Mouse (Mus musculus): ENCODE data around the gene Mrgprf. TPM values are rescaled to one million over a fixed set of nuclear protein-coding genes. Genes with fewer than 3 reads are reported as not detected.

Gene Mrgprf
- 9.3 and 9.8 TPM in 2 replicates for polyA plus RNA-seq (2015; fragmentation: Nextera tagmentation; extraction: Ambion mirVana)

GRCm38 (mm10) chr7:145300321-145301007, at the start of gene Mrgprf:
Gene Mrgprf, plus strand, starts transcription at chr7:145300828.
- no peaks in the 10 kb centered on the region for H3K27me3 ChIP-seq (ENCODE audit: control insufficient read depth, insufficient read depth, low read length)
- no peak for DNase-seq (ENCODE audit: low spot score)
- no peaks in the 10 kb centered on the region for H3K9me3 ChIP-seq (ENCODE audit: control insufficient read depth, low read length)
- H3K9ac ChIP-seq (ENCODE audit: low read length) = peak within 1 kb of the TSS; percentile 56
- H3K4me3 ChIP-seq (ENCODE audit: low read depth, low read length) = peak within 1 kb of the TSS; percentile 27
- peak; percentile 28; the same call in 1 of the 2 replicates for ATAC-seq (ENCODE audit: low FRiP score, low TSS enrichment)
- H3K27ac ChIP-seq (replicated peaks) = peak within 1 kb of the TSS; percentile 86
- no peaks in the 10 kb centered on the region for H3K36me3 ChIP-seq (ENCODE audit: control insufficient read depth, insufficient read depth, low read length)
- TF ChIP-seq CTCF (IDR thresholded peaks at IDR 0.05; ENCODE audit: low read depth) (peak; percentile 58), EP300 (optimal IDR thresholded peaks at IDR 0.05) (no peak)
- H3K4me2 ChIP-seq (replicated peaks; ENCODE audit: low read depth) = peak within 1 kb of the TSS; percentile 49
- 23% methylated on average over 12 of the region's 13 CpGs for WGBS
- no peaks in the 10 kb centered on the region for H3K4me1 ChIP-seq (replicated peaks; ENCODE audit: control insufficient read depth, insufficient read depth)

GRCm38 (mm10) chr7:145252715-145253476, 47.7 kb upstream of the Mrgprf start:
- Histone ChIP-seq H3K27me3 (ENCODE audit: control insufficient read depth, insufficient read depth, low read length) (no peaks in the 10 kb centered on the region), H3K4me3 (ENCODE audit: low read depth, low read length) (no peak overlapping the region), H3K36me3 (ENCODE audit: control insufficient read depth, insufficient read depth, low read length) (no peaks in the 10 kb centered on the region; the same call in none of the 2 replicates), H3K4me2 (replicated peaks; ENCODE audit: low read depth) (no peak overlapping the region), H3K9ac (ENCODE audit: low read length) (no peak overlapping the region), H3K4me1 (replicated peaks; ENCODE audit: control insufficient read depth, insufficient read depth) (no peaks in the 10 kb centered on the region), H3K9me3 (ENCODE audit: control insufficient read depth, low read length) (no peaks in the 10 kb centered on the region), H3K27ac (replicated peaks) (no peak overlapping the region)
- ATAC-seq (ENCODE audit: low FRiP score, low TSS enrichment) (peak; percentile 74), DNase-seq (ENCODE audit: low spot score) (peak; percentile 88)
- 27% methylated on average over 8 of the region's 8 CpGs for WGBS
- TF ChIP-seq EP300 (optimal IDR thresholded peaks at IDR 0.05) (no peak), CTCF (IDR thresholded peaks at IDR 0.05; ENCODE audit: low read depth) (peak; percentile 95)

- Histone ChIP-seq H3K4me2 (replicated peaks; ENCODE audit: low read depth) (no peak overlapping the region), H3K4me3 (ENCODE audit: low read depth, low read length) (no peak overlapping the region), H3K4me1 (replicated peaks; ENCODE audit: control insufficient read depth, insufficient read depth) (no peaks in the 10 kb centered on the region), H3K27me3 (ENCODE audit: control insufficient read depth, insufficient read depth, low read length) (no peaks in the 10 kb centered on the region), H3K27ac (replicated peaks) (no peak overlapping the region), H3K36me3 (ENCODE audit: control insufficient read depth, insufficient read depth, low read length) (no peaks in the 10 kb centered on the region; the same call in none of the 2 replicates), H3K9me3 (ENCODE audit: control insufficient read depth, low read length) (no peaks in the 10 kb centered on the region), H3K9ac (ENCODE audit: low read length) (no peak overlapping the region)
- no peak for ATAC-seq (ENCODE audit: low FRiP score, low TSS enrichment)
- DNase-seq (ENCODE audit: low spot score) = no peak
- WGBS = 45% methylated on average over 3 of the region's 3 CpGs
- no peak for TF ChIP-seq CTCF (IDR thresholded peaks at IDR 0.05; ENCODE audit: low read depth)
- TF ChIP-seq EP300 (optimal IDR thresholded peaks at IDR 0.05) = no peak
Observed at GRCm38 (mm10) chr7:145253986-145254630, 46.5 kb upstream of the Mrgprf start.

DNA sequence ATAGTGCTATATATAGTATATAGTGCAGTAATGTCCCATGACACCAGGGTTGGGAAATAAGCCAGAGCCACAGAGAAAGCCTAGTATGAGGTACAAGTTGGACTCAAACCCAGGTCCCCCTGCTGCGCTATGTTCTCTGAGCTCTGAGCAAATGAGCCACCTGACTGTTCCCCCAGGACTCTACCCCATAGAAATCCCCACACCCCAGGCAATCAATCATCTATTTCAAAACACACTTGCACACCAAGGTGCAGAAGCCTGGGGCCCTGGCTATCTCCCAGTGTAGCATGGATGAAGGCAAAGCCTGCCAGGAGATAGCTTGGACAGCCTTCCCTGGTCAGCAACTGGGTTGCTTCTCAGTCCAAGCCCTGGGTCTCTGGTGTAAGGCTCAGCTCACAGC, 44.5 kb upstream of the Mrgprf start:
- Histone ChIP-seq H3K4me1 (replicated peaks; ENCODE audit: control insufficient read depth, insufficient read depth) (no peaks in the 10 kb centered on the region), H3K9me3 (ENCODE audit: control insufficient read depth, low read length) (no peaks in the 10 kb centered on the region), H3K36me3 (ENCODE audit: control insufficient read depth, insufficient read depth, low read length) (peaks cover 4% of the 10 kb centered on the region), H3K4me2 (replicated peaks; ENCODE audit: low read depth) (no peak overlapping the region), H3K4me3 (ENCODE audit: low read depth, low read length) (no peak overlapping the region), H3K27ac (replicated peaks) (no peak overlapping the region), H3K9ac (ENCODE audit: low read length) (no peak overlapping the region), H3K27me3 (ENCODE audit: control insufficient read depth, insufficient read depth, low read length) (no peaks in the 10 kb centered on the region)
- 91% methylated on average over 1 of the region's 1 CpGs for WGBS
- no peak for TF ChIP-seq CTCF (IDR thresholded peaks at IDR 0.05; ENCODE audit: low read depth)
- TF ChIP-seq EP300 (optimal IDR thresholded peaks at IDR 0.05) = no peak
- DNase-seq (ENCODE audit: low spot score) (no peak), ATAC-seq (ENCODE audit: low FRiP score, low TSS enrichment) (no peak)

GRCm38 (mm10) chr7:145264202-145264601, 36.4 kb upstream of the Mrgprf start:
- Histone ChIP-seq H3K9me3 (ENCODE audit: control insufficient read depth, low read length) (no peaks in the 10 kb centered on the region), H3K27ac (replicated peaks) (no peak overlapping the region), H3K36me3 (ENCODE audit: control insufficient read depth, insufficient read depth, low read length) (peaks cover 18% of the 10 kb centered on the region; the same call in 1 of the 2 replicates), H3K4me1 (replicated peaks; ENCODE audit: control insufficient read depth, insufficient read depth) (no peaks in the 10 kb centered on the region), H3K4me3 (ENCODE audit: low read depth, low read length) (no peak overlapping the region), H3K9ac (ENCODE audit: low read length) (no peak overlapping the region), H3K27me3 (ENCODE audit: control insufficient read depth, insufficient read depth, low read length) (no peaks in the 10 kb centered on the region), H3K4me2 (replicated peaks; ENCODE audit: low read depth) (no peak overlapping the region)
- WGBS = 55% methylated on average over 9 of the region's 9 CpGs
- ATAC-seq (ENCODE audit: low FRiP score, low TSS enrichment) = no peak
- DNase-seq (ENCODE audit: low spot score) = no peak
- TF ChIP-seq EP300 (optimal IDR thresholded peaks at IDR 0.05) (no peak), CTCF (IDR thresholded peaks at IDR 0.05; ENCODE audit: low read depth) (no peak)
